Mouse (Mus musculus) G1E (cell line): ENCODE measurements around the gene Slc26a5.

Experiments
- CTCF ChIP-seq: IDR thresholded peaks from 2 replicates; pipeline ENCODE4 v1.5.1; 2012; ENCODE audit warnings: low read depth, low read length, inconsistent platforms, mixed read lengths
- GATA1 ChIP-seq: IDR thresholded peaks from 2 replicates; pipeline ENCODE4 v1.6.1; 2012; ENCODE audit warnings: borderline replicate concordance, low read length, inconsistent platforms, mixed read lengths
- GATA2 ChIP-seq: IDR thresholded peaks from 2 replicates; pipeline ENCODE4 v1.6.1; 2012; ENCODE audit warnings: low read depth, low read length, inconsistent platforms, borderline replicate concordance
- POLR2AphosphoS5 ChIP-seq: IDR thresholded peaks from 2 replicates; pipeline ENCODE4 v1.6.1; 2012; ENCODE audit warnings: low read depth, low read length, inconsistent platforms; ENCODE audit not compliant: insufficient replicate concordance
- TAL1 ChIP-seq: conservative IDR thresholded peaks from 2 replicates; pipeline ENCODE4 v1.6.1; 2012; ENCODE audit warnings: low read depth, low read length, inconsistent platforms, mixed read lengths

- TF ChIP-seq TAL1 (no peak), GATA1 (no peak), CTCF (no peak), GATA2 (no peak), POLR2AphosphoS5 (no peak)
These were observed 18.7 kb downstream of the Slc26a5 start for GRCm38 (mm10) chr5:21846616-21847290.
